Mouse (Mus musculus): ENCODE data around the gene Pou3f1.

DNA sequence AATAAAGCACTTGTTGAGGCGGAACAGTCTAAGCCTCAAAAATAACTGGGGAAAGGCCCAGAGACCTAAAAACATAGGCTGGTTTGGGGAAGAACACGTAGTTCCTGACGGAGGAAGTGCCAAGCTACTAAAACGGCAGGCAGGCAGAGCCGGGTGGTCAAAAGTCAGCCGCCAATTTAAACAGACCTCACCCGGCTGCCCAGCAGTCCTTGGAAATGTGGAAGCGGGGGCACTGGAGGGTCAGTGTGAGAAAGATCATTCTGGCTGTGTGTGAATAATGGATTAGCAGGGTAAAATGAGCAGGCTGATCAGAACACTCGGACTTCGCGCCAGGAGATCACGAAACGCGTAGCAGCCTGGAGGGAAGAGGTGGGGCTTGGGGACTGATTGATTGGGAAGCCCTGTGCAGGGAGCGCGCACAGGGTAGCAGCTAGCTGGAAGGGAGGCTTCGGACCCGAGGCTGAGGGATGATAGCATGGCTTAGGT lies 53.4 kb downstream of the Pou3f1 start:
- TF ChIP-seq CTCF (IDR thresholded peaks at IDR 0.05; ENCODE audit: low read depth) (no peak), EP300 (IDR thresholded peaks at IDR 0.05; ENCODE audit: low read depth) (no peak)

Measured in liver, postnatal 0 days (tissue).